Mouse (Mus musculus): ENCODE data around the gene Ncbp3. TPM values are rescaled to one million over a fixed set of nuclear protein-coding genes. Genes with fewer than 3 reads are reported as not detected.

The Ncbp3 gene
- polyA plus RNA-seq, 1 experiment from 2014 or later, result 6.5 TPM

- no peaks in the 10 kb centered on the region for H3K79me2 ChIP-seq (ENCODE audit: inconsistent target)
- H3K27ac ChIP-seq, result no peak overlapping the region
- no peaks in the 10 kb centered on the region for H3K36me3 ChIP-seq (ENCODE audit: inconsistent target)
- no peak overlapping the region for H3K4me3 ChIP-seq (ENCODE audit: inconsistent target)
- WGBS (ENCODE audit: missing documents), result 92% methylated on average over 3 of the region's 3 CpGs
These were observed 62.4 kb downstream of the Ncbp3 start for GRCm38 (mm10) chr11:73109941-73110340.

- Histone ChIP-seq H3K79me2 (ENCODE audit: inconsistent target) (no peaks in the 10 kb centered on the region), H3K4me3 (ENCODE audit: inconsistent target) (no peak overlapping the region), H3K36me3 (ENCODE audit: inconsistent target) (no peaks in the 10 kb centered on the region), H3K27ac (no peak overlapping the region)
- 88% methylated on average over 6 of the region's 6 CpGs for WGBS (ENCODE audit: missing documents)
These were observed 63.8 kb downstream of the Ncbp3 start for GRCm38 (mm10) chr11:73111414-73111813.

GRCm38 (mm10) chr11:73126495-73126894 lies 78.9 kb downstream of the Ncbp3 start:
- H3K79me2 ChIP-seq (ENCODE audit: inconsistent target), result peaks cover 21% of the 10 kb centered on the region; the same call in 1 of the 2 replicates
- H3K36me3 ChIP-seq (ENCODE audit: inconsistent target), result no peaks in the 10 kb centered on the region
- H3K27ac ChIP-seq, result no peak overlapping the region
- WGBS (ENCODE audit: missing documents), result 88% methylated on average over 6 of the region's 6 CpGs
- H3K4me3 ChIP-seq (ENCODE audit: inconsistent target), result no peak overlapping the region

GRCm38 (mm10) chr11:73131020-73131419 lies 83.4 kb downstream of the Ncbp3 start:
- H3K79me2 ChIP-seq (ENCODE audit: inconsistent target), result peaks cover 64% of the 10 kb centered on the region
- 27% methylated on average over 7 of the region's 7 CpGs for WGBS (ENCODE audit: missing documents)
- H3K27ac ChIP-seq, result 0 out of 2 replicates have a peak overlapping the region, but pooled peaks have one; percentile 14
- no peak overlapping the region for H3K4me3 ChIP-seq (ENCODE audit: inconsistent target)
- H3K36me3 ChIP-seq (ENCODE audit: inconsistent target), result no peaks in the 10 kb centered on the region

- Histone ChIP-seq H3K4me3 (ENCODE audit: inconsistent target) (no peak overlapping the region), H3K36me3 (ENCODE audit: inconsistent target) (no peaks in the 10 kb centered on the region), H3K79me2 (ENCODE audit: inconsistent target) (peaks cover 73% of the 10 kb centered on the region), H3K27ac (no peak overlapping the region)
- 28% methylated on average over 6 of the region's 6 CpGs for WGBS (ENCODE audit: missing documents)
These were observed 85.4 kb downstream of the Ncbp3 start for GRCm38 (mm10) chr11:73132999-73133398.

- Histone ChIP-seq H3K36me3 (ENCODE audit: inconsistent target) (no peaks in the 10 kb centered on the region), H3K27ac (no peak overlapping the region), H3K4me3 (ENCODE audit: inconsistent target) (no peak overlapping the region), H3K79me2 (ENCODE audit: inconsistent target) (peaks cover 73% of the 10 kb centered on the region)
- WGBS (ENCODE audit: missing documents), result 87% methylated on average over 5 of the region's 5 CpGs
These were observed 86.6 kb downstream of the Ncbp3 start for GRCm38 (mm10) chr11:73134222-73134621.

- H3K79me2 ChIP-seq (ENCODE audit: inconsistent target), result peaks cover 60% of the 10 kb centered on the region
- 26% methylated on average over 6 of the region's 6 CpGs for WGBS (ENCODE audit: missing documents)
- no peaks in the 10 kb centered on the region for H3K36me3 ChIP-seq (ENCODE audit: inconsistent target)
- H3K27ac ChIP-seq, result peak overlapping the region; percentile 58
- H3K4me3 ChIP-seq (ENCODE audit: inconsistent target), result peak overlapping the region; percentile 70
These were observed 89.0 kb downstream of the Ncbp3 start for GRCm38 (mm10) chr11:73136587-73136986.

GRCm38 (mm10) chr11:73137116-73137515 lies 89.5 kb downstream of the Ncbp3 start:
- Histone ChIP-seq H3K79me2 (ENCODE audit: inconsistent target) (peaks cover 56% of the 10 kb centered on the region), H3K27ac (peak overlapping the region; percentile 58), H3K4me3 (ENCODE audit: inconsistent target) (peak overlapping the region; percentile 70), H3K36me3 (ENCODE audit: inconsistent target) (no peaks in the 10 kb centered on the region)
- 3% methylated on average over 11 of the region's 11 CpGs for WGBS (ENCODE audit: missing documents)

- under 1% methylated on average over 66 of the region's 84 CpGs for WGBS (ENCODE audit: missing documents)
- Histone ChIP-seq H3K79me2 (ENCODE audit: inconsistent target) (peaks cover 49% of the 10 kb centered on the region), H3K36me3 (ENCODE audit: inconsistent target) (no peaks in the 10 kb centered on the region), H3K4me3 (ENCODE audit: inconsistent target) (peak within 1 kb of the TSS; percentile 70), H3K27ac (peak within 1 kb of the TSS; percentile 58)
These were observed 90.3 kb downstream of the Ncbp3 start, which contains the start of gene Haspin for GRCm38 (mm10) chr11:73137591-73138501. TSS of gene Haspin (minus strand) at chr11:73138294.

Other genes with a start within 250 kb of the Ncbp3 start
- gene Atp2a3, start 86.6 kb upstream of the Ncbp3 start, polyA plus RNA-seq (2018), result 5.0 to 11.9 TPM (median 5.1 TPM) in 3 replicates
- 0.12 to 0.80 TPM (median 0.33 TPM) in 3 replicates for gene P2rx1, start 48.7 kb upstream of the Ncbp3 start, polyA plus RNA-seq (2018)
- gene Camkk1, start 28.8 kb upstream of the Ncbp3 start, polyA plus RNA-seq (2018), result not detected in 3 replicates
- 0.04 to 0.10 TPM in 2 of 3 replicates, not detected in the other for gene Itgae, start 42.8 kb downstream of the Ncbp3 start, polyA plus RNA-seq (2018)
- 3.7 to 6.3 TPM (median 4.0 TPM) in 3 replicates for gene Haspin, start 90.5 kb downstream of the Ncbp3 start, polyA plus RNA-seq (2018)
- 0.08 to 0.42 TPM in 2 of 3 replicates, not detected in the other for gene P2rx5, start 112.6 kb downstream of the Ncbp3 start, polyA plus RNA-seq (2018)
- gene Emc6, start 129.3 kb downstream of the Ncbp3 start, polyA plus RNA-seq (2018), result 17.6 to 52.2 TPM (median 32.5 TPM) in 3 replicates
- gene Tax1bp3, start 129.3 kb downstream of the Ncbp3 start, polyA plus RNA-seq (2018), result 31.5 to 54.1 TPM (median 45.7 TPM) in 3 replicates
- 28.3 to 65.1 TPM (median 44.3 TPM) in 3 replicates for gene Ctns, start 151.3 kb downstream of the Ncbp3 start, polyA plus RNA-seq (2018)
- 3.1 to 4.5 TPM (median 3.4 TPM) in 3 replicates for gene Shpk, start 151.7 kb downstream of the Ncbp3 start, polyA plus RNA-seq (2018)
- not detected in 3 replicates for gene Trpv1, start 186.5 kb downstream of the Ncbp3 start, polyA plus RNA-seq (2018)
- gene Trpv3, start 219.6 kb downstream of the Ncbp3 start, polyA plus RNA-seq (2018), result not detected in 3 replicates